Mouse (Mus musculus) c-Kit-positive CD71-negative TER-119-negative erythroid progenitor cells, embryonic 14.5 days (primary cell): ENCODE data around the gene H2al2a.
"Not testable (repeated sequence)": the region's sequence is repeated elsewhere in the genome, so short reads cannot be mapped to it uniquely, and the experiment has no call there.

ENCODE experiments used
- DNase-seq: peaks from one replicate; pipeline ENCODE4 v3.0.0-alpha.2; 2013; ENCODE audit warnings: low read depth

H2al2a gene

GRCm38 (mm10) chr2:18028140-18029021 is 31.6 kb upstream of the H2al2a start:
- no peak for DNase-seq

- peak; percentile 95 for DNase-seq
These were observed 30.8 kb upstream of the H2al2a start for GRCm38 (mm10) chr2:18027448-18028139.

GRCm38 (mm10) chr2:18026116-18026947 is 29.6 kb upstream of the H2al2a start:
- DNase-seq: no peak

GRCm38 (mm10) chr2:18025781-18026115 is 29.0 kb upstream of the H2al2a start:
- no peak for DNase-seq

- DNase-seq: no peak
These were observed 28.4 kb upstream of the H2al2a start for GRCm38 (mm10) chr2:18025116-18025515.

- no peak for DNase-seq
These were observed 26.1 kb upstream of the H2al2a start for GRCm38 (mm10) chr2:18022886-18023285.

- DNase-seq: no peak
These were observed 22.4 kb upstream of the H2al2a start for GRCm38 (mm10) chr2:18019122-18019521.

- no peak for DNase-seq
These were observed 20.6 kb upstream of the H2al2a start for GRCm38 (mm10) chr2:18017321-18017720.

GRCm38 (mm10) chr2:18016639-18017038 is 19.9 kb upstream of the H2al2a start:
- DNase-seq: no peak

GRCm38 (mm10) chr2:18015581-18015980 is 18.8 kb upstream of the H2al2a start:
- no peak for DNase-seq

- DNase-seq: no peak
These were observed 16.1 kb upstream of the H2al2a start for GRCm38 (mm10) chr2:18012866-18013265.

- DNase-seq: no peak
These were observed 14.5 kb upstream of the H2al2a start for GRCm38 (mm10) chr2:18011226-18011625.

- no peak for DNase-seq
These were observed 8.4 kb upstream of the H2al2a start for GRCm38 (mm10) chr2:18005137-18005536.

- no peak for DNase-seq
These were observed 7.5 kb upstream of the H2al2a start for GRCm38 (mm10) chr2:18004286-18004685.

GRCm38 (mm10) chr2:18002306-18002705 is 5.5 kb upstream of the H2al2a start:
- no peak for DNase-seq

- no peak for DNase-seq
These were observed 7.2 kb downstream of the H2al2a start for GRCm38 (mm10) chr2:17989562-17989961.

GRCm38 (mm10) chr2:17989115-17989514 is 7.6 kb downstream of the H2al2a start:
- no peak for DNase-seq

- no peak for DNase-seq
These were observed 10.1 kb downstream of the H2al2a start for GRCm38 (mm10) chr2:17986694-17987093.

GRCm38 (mm10) chr2:17984774-17985173 is 12.0 kb downstream of the H2al2a start:
- DNase-seq: no peak

- DNase-seq: no peak
These were observed 14.0 kb downstream of the H2al2a start for GRCm38 (mm10) chr2:17982747-17983146.

GRCm38 (mm10) chr2:17978706-17979105 is 18.1 kb downstream of the H2al2a start:
- no peak for DNase-seq

GRCm38 (mm10) chr2:17978251-17978650 is 18.5 kb downstream of the H2al2a start:
- not testable (repeated sequence) for DNase-seq
